Mouse (Mus musculus) neural tube, embryonic 14.5 days (tissue): ENCODE results near the gene Gpc6. TPM values are rescaled to one million over a fixed set of nuclear protein-coding genes. Genes with fewer than 3 reads are reported as not detected.

ENCODE experiments used
- ATAC-seq: fragments of 200-750 bp; cut with Nextera tagmentation; 2 replicates; pipeline ENCODE4 v1.8.0; 2017; ENCODE audit warnings: low read depth, mild to moderate bottlenecking, moderate TSS enrichment, moderate library complexity
- H3K27ac ChIP-seq: fragments of 300-500 bp; sonication (generic); 2 replicates; pipeline ENCODE4 v1.5.1; 2014; ENCODE audit warnings: low read depth, mild to moderate bottlenecking, control low read depth, low read length, moderate library complexity, mixed read lengths
- H3K27me3 ChIP-seq: fragments of 300-500 bp; sonication (generic); 2 replicates; pipeline ENCODE4 v1.6.1; 2014; ENCODE audit warnings: low read length; ENCODE audit not compliant: control insufficient read depth, insufficient read depth
- H3K36me3 ChIP-seq: fragments of 300-500 bp; sonication (generic); 2 replicates; pipeline ENCODE4 v1.6.1; 2014; ENCODE audit warnings: low read length, mixed read lengths; ENCODE audit not compliant: control insufficient read depth, insufficient read depth
- H3K4me1 ChIP-seq: fragments of 300-500 bp; sonication (generic); 2 replicates; pipeline ENCODE4 v1.6.1; 2014; ENCODE audit warnings: low read length; ENCODE audit not compliant: control insufficient read depth, insufficient read depth
- H3K4me2 ChIP-seq: fragments of 300-500 bp; sonication (generic); 2 replicates; pipeline ENCODE4 v1.6.1; 2014; ENCODE audit warnings: mild to moderate bottlenecking, low read depth, low read length, control low read depth
- H3K4me3 ChIP-seq: fragments of 300-500 bp; sonication (generic); 2 replicates; pipeline ENCODE4 v1.5.1; 2014; ENCODE audit warnings: low read depth, low read length, control low read depth, mixed read lengths
- H3K9ac ChIP-seq: fragments of 300-500 bp; sonication (generic); replicated peaks from 2 replicates; pipeline ENCODE4 v1.6.1; 2014; ENCODE audit warnings: low read depth, mild to moderate bottlenecking, control low read depth, low read length, mixed read lengths
- H3K9me3 ChIP-seq: fragments of 300-500 bp; sonication (generic); 2 replicates; pipeline ENCODE4 v1.6.1; 2016; ENCODE audit warnings: low read length; ENCODE audit not compliant: control insufficient read depth
- WGBS: fragments of 180-500 bp; shearing (Covaris S2); extraction: QIAGEN DNeasy Blood & Tissue Kit; methylation state at CpG from one replicate; pipeline ENCODE4 v1.1.7; 2014; 5-methylcytosine and 5-hydroxymethylcytosine counted together
- polyA plus RNA-seq: library from polyadenylated mRNA; unstranded; fragments of >200 nt; fragmentation: Nextera tagmentation; extraction: Ambion mirVana; gene quantifications from 2 replicates; pipeline ENCODE4 v1.2.1, GENCODE M21; 2014

The Gpc6 gene
- polyA plus RNA-seq, 1 experiment from 2014 or later: 20.8 TPM

DNA sequence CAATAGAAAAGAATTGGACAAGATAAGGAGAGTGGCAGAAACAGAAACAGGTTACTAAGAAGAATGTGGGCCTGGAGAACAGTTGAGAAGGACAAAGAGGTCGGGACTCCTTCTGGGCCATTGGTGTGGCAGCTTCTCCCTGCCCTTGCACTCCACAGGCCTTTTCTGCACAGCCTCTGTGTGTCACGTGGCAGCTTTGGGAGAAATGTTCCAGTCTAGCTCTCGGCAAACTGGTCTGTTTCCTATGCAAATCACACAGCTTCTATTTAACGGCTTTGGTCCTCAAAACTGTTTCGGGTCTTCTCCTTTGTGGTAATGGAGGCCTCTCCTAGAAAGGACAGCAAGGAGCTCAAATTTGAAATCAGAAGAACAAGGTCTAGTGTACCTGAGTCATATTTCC is 871.5 kb downstream of the Gpc6 start:
- Histone ChIP-seq H3K4me2 (no peak overlapping the region), H3K9ac (no peak overlapping the region), H3K27ac (no peak overlapping the region), H3K36me3 (no peaks in the 10 kb centered on the region), H3K27me3 (no peaks in the 10 kb centered on the region), H3K4me1 (no peaks in the 10 kb centered on the region), H3K4me3 (no peak overlapping the region), H3K9me3 (no peaks in the 10 kb centered on the region)
- ATAC-seq: no peak
- WGBS: 68% methylated on average over 5 of the region's 5 CpGs

DNA sequence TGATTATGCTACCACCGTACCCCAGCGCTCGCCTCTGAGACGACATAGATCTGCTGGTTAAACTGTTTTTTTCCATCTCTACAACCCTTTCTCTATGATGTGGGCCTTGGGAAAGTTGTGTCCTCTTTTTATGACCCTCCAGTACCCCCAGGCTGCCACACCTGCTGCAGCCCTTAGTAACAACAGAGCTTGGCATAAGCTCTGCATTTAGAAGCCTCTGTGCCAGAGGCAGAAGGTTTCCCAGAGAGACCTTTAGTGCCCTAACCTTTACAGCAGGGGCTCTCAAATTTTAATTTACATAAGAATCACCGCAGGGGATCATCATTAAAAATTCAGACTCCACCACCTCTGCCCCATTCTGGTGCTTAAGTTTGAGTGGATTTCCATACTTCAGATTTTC is 875.3 kb downstream of the Gpc6 start:
- no peak for ATAC-seq
- H3K36me3 ChIP-seq: no peaks in the 10 kb centered on the region
- H3K9me3 ChIP-seq: no peaks in the 10 kb centered on the region
- H3K4me2 ChIP-seq: no peak overlapping the region
- no peak overlapping the region for H3K27ac ChIP-seq
- 54% methylated on average over 5 of the region's 5 CpGs for WGBS
- no peaks in the 10 kb centered on the region for H3K4me1 ChIP-seq
- H3K9ac ChIP-seq: no peak overlapping the region
- H3K27me3 ChIP-seq: no peaks in the 10 kb centered on the region
- no peak overlapping the region for H3K4me3 ChIP-seq

DNA sequence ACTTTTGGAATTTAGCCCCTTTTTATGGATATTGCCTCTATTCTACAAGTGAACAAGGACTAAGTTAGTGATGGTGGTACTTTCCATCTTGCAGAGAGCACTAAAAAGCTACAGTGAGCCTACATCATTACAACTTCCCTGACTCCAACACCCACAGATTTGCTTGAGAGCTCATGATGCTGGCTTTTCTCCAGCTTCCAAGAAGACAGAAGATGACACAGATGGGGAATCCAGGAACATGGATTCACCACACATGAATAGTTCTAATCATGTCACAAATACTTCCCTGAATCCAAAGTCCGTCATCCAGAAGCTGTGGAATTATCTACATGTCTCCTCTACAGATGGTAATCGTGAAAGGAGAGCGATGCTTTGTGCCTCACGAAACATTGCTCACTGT is 882.7 kb downstream of the Gpc6 start:
- 93% methylated on average over 4 of the region's 4 CpGs for WGBS
- Histone ChIP-seq H3K4me3 (no peak overlapping the region), H3K36me3 (no peaks in the 10 kb centered on the region), H3K9me3 (no peaks in the 10 kb centered on the region), H3K27me3 (no peaks in the 10 kb centered on the region), H3K4me1 (no peaks in the 10 kb centered on the region), H3K4me2 (no peak overlapping the region), H3K27ac (no peak overlapping the region), H3K9ac (no peak overlapping the region)
- ATAC-seq: no peak

DNA sequence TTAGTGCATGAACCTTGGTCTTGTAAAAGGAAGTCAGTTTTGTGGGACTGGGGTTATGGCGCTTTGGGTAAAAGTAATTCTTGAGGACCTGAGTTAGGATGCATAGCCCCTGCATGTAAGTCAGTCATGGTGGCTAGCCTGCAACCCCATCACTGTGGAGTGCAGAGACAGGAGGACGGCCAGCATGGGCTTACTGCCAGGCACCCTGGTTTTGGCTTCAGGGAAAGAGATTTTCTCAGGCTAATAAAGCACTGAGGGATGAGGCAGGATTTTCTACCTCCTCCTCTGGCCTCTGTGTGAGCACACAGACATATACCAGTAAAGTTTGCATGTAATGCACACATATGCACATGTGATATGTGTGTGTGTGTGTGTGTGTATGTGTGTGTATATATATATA is 883.2 kb downstream of the Gpc6 start:
- no peaks in the 10 kb centered on the region for H3K9me3 ChIP-seq
- no peak overlapping the region for H3K4me2 ChIP-seq
- H3K9ac ChIP-seq: no peak overlapping the region
- no peaks in the 10 kb centered on the region for H3K4me1 ChIP-seq
- H3K27me3 ChIP-seq: no peaks in the 10 kb centered on the region
- WGBS: 91% methylated on average over 2 of the region's 2 CpGs
- ATAC-seq: no peak
- H3K4me3 ChIP-seq: no peak overlapping the region
- H3K36me3 ChIP-seq: no peaks in the 10 kb centered on the region
- no peak overlapping the region for H3K27ac ChIP-seq

DNA sequence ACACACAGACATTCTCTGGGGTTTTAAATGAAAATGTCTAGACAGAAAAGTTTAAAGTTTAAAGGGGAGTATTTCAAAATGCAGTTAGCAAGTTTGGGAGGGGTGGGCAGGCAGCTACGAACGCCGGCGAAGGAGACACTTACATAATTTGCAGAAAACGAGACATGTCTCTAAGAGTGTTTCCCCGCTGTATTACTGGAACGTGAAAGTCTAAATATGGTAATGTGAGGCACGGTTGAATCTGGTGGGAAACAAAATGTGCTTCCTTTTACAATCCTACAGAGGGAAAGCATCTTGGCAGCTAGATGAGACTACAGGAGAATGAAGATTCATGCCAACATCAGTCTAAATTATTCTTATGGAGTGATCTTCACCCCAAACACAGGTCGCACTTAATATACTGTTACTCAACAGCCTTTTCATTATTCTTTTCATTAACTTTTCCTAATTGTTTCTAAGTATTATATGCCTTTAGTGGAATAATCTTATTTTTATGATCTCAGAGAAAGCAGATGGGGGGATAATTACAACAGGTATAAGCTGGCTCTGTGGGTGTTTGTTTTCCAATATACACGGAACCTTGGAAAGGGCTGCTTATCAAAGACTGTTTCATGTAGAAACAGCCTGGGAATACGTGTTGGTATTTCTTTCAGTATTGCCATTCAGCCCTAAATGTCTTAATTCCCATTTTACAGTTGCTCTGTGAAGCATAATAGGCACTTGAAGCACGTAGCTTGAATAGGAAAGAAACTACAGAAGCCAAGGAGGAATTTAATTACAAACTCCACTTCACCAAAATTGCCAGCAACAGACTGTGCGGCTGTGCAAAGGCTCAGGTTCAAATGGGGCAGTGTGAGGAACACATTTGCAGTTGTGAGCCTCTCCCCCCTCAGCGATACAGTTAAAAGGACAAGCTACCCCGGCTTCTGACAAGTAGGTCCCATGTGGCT is 885.5 kb downstream of the Gpc6 start:
- 59% methylated on average over 15 of the region's 15 CpGs for WGBS
- no peak overlapping the region for H3K4me3 ChIP-seq
- H3K4me2 ChIP-seq: no peak overlapping the region
- no peaks in the 10 kb centered on the region for H3K27me3 ChIP-seq
- no peaks in the 10 kb centered on the region; the same call in 1 of the 2 replicates for H3K4me1 ChIP-seq
- no peak overlapping the region for H3K27ac ChIP-seq
- no peaks in the 10 kb centered on the region for H3K9me3 ChIP-seq
- H3K36me3 ChIP-seq: no peaks in the 10 kb centered on the region
- 0 out of 2 replicates have a peak, but pooled peaks have one; percentile 24 for ATAC-seq
- H3K9ac ChIP-seq: no peak overlapping the region

DNA sequence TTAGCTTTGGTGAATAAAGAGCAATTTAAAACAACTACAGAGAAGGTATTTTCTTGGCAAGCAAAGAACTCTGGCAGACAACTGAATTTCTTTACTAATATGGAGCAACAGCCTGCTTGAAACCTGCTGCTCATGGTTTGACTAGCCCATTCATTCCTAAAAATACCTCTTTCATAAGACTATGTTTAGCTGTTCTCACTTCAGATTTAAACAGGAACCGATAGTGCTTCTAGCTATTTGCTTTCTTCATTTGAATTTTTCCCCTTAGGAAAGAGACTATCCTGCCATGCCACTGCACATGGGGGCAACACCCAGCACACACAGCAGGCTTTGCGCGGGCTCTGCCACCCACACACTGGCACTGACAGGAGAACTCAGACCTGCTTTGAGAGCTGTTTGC is 888.4 kb downstream of the Gpc6 start:
- Histone ChIP-seq H3K4me1 (no peaks in the 10 kb centered on the region; the same call in 1 of the 2 replicates), H3K9me3 (no peaks in the 10 kb centered on the region), H3K27me3 (no peaks in the 10 kb centered on the region), H3K36me3 (no peaks in the 10 kb centered on the region), H3K4me3 (no peak overlapping the region), H3K27ac (no peak overlapping the region), H3K9ac (no peak overlapping the region), H3K4me2 (no peak overlapping the region)
- ATAC-seq: no peak
- WGBS: 72% methylated on average over 3 of the region's 3 CpGs

DNA sequence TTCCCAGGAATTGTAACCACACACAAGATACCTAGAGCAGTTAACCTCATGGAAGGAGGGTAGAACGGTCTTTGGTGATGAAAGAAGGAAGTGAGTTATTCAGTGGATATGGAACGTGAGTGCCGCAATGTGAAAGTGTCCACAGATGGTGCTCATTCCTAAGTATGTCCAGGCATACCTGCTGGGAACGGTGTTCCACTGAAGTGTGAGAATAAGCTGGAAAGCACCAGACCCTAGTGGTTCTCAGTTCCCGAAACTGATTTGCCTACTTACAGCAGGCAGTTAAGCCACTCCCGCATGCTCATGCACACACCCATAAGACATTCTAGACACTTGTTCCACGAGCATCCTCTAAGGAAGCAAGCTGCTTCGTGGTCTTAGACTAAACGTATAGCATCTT is 890.9 kb downstream of the Gpc6 start:
- H3K36me3 ChIP-seq: no peaks in the 10 kb centered on the region
- ATAC-seq: no peak
- no peak overlapping the region for H3K9ac ChIP-seq
- no peak overlapping the region for H3K4me3 ChIP-seq
- no peaks in the 10 kb centered on the region; the same call in 1 of the 2 replicates for H3K4me1 ChIP-seq
- no peak overlapping the region for H3K4me2 ChIP-seq
- H3K27ac ChIP-seq: no peak overlapping the region
- H3K27me3 ChIP-seq: no peaks in the 10 kb centered on the region
- H3K9me3 ChIP-seq: no peaks in the 10 kb centered on the region
- WGBS: 92% methylated on average over 9 of the region's 9 CpGs

DNA sequence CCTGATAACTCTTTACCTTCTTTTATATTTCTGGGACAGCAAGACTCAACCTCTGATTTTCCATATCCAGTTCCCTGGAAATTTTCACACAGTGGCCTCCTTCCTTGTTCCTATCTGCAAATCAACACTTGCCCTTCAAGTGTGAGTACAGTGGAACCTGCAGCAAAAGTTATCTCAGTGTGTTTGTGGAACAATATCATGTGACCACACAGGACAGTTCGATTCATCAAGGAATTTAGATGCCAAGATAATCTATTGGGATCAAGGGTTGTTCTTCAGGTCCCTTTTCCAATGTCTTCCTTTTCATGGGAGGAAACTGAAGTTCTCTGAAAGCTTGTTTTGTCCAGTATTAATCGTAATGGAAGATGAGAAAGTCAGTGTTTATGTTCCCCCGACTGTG is 891.6 kb downstream of the Gpc6 start:
- H3K9me3 ChIP-seq: no peaks in the 10 kb centered on the region
- no peak overlapping the region for H3K9ac ChIP-seq
- H3K27me3 ChIP-seq: no peaks in the 10 kb centered on the region
- no peak overlapping the region for H3K27ac ChIP-seq
- H3K4me2 ChIP-seq: no peak overlapping the region
- H3K4me1 ChIP-seq: no peaks in the 10 kb centered on the region; the same call in 1 of the 2 replicates
- 84% methylated on average over 3 of the region's 3 CpGs for WGBS
- no peaks in the 10 kb centered on the region for H3K36me3 ChIP-seq
- H3K4me3 ChIP-seq: no peak overlapping the region
- ATAC-seq: no peak

DNA sequence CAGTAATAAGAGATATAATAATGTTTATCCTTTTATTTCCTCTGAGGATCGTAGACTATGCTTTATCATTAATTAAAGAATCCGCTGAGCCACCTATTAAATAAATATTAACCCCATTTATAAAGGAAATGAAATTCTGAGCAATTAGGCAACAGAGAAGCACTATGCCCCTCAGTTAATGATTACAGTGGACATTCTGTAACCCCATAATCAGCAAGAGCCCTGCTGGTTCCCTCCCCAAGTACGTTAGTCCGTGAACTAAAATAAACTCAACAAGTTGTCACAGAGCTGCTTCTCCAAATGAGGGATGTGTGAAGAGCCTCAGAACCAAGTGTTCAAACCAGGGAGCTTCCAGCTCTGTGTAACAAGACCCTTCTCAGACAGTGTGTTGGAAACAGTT is 892.1 kb downstream of the Gpc6 start:
- Histone ChIP-seq H3K9me3 (no peaks in the 10 kb centered on the region), H3K27ac (no peak overlapping the region), H3K4me1 (no peaks in the 10 kb centered on the region; the same call in 1 of the 2 replicates), H3K4me2 (no peak overlapping the region), H3K9ac (no peak overlapping the region), H3K36me3 (no peaks in the 10 kb centered on the region), H3K4me3 (no peak overlapping the region), H3K27me3 (no peaks in the 10 kb centered on the region)
- WGBS: 76% methylated on average over 4 of the region's 4 CpGs
- ATAC-seq: no peak
